Mouse (Mus musculus) embryonic facial prominence, embryonic 14.5 days (tissue): ENCODE data around the gene Tmem270. TPM values are rescaled to one million over a fixed set of nuclear protein-coding genes. Genes with fewer than 3 reads are reported as not detected.
"Not testable (repeated sequence)": the region's sequence is repeated elsewhere in the genome, so short reads cannot be mapped to it uniquely, and the experiment has no call there.

Experiments
- ATAC-seq: fragments of 200-750 bp; cut with Nextera tagmentation; 2 replicates; pipeline ENCODE4 v1.8.0; 2017; ENCODE audit warnings: low read depth, moderate number of reproducible peaks, moderate TSS enrichment
- DNase-seq: peaks from one replicate; pipeline ENCODE4 v3.0.0-alpha.2; 2015; ENCODE audit warnings: low spot score
- H3K27ac ChIP-seq: fragments of 300-500 bp; sonication (generic); replicated peaks from 2 replicates; pipeline ENCODE4 v1.5.1; 2014; ENCODE audit warnings: low read depth, mild to moderate bottlenecking, low read length, moderate library complexity
- H3K27me3 ChIP-seq: fragments of 300-500 bp; sonication (generic); replicated peaks from 2 replicates; pipeline ENCODE4 v1.6.1; 2014; ENCODE audit warnings: low read length; ENCODE audit not compliant: control insufficient read depth, insufficient read depth
- H3K36me3 ChIP-seq: fragments of 300-500 bp; sonication (generic); 2 replicates; pipeline ENCODE4 v1.6.1; 2014; ENCODE audit warnings: low read length, mixed read lengths; ENCODE audit not compliant: control insufficient read depth, insufficient read depth
- H3K4me1 ChIP-seq: fragments of 300-500 bp; sonication (generic); 2 replicates; pipeline ENCODE4 v1.6.1; 2014; ENCODE audit warnings: antibody characterized with exemption, low read length; ENCODE audit not compliant: control insufficient read depth, insufficient read depth
- H3K4me2 ChIP-seq: fragments of 300-500 bp; sonication (generic); 2 replicates; pipeline ENCODE4 v1.6.1; 2014; ENCODE audit warnings: low read depth, mild to moderate bottlenecking, low read length, moderate library complexity, mixed read lengths
- H3K4me3 ChIP-seq: fragments of 300-500 bp; sonication (generic); 2 replicates; pipeline ENCODE4 v1.5.1; 2014; ENCODE audit warnings: low read depth, mild to moderate bottlenecking, low read length
- H3K9ac ChIP-seq: fragments of 300-500 bp; sonication (generic); 2 replicates; pipeline ENCODE4 v1.6.1; 2014; ENCODE audit warnings: low read depth, mild to moderate bottlenecking, low read length, moderate library complexity, mixed read lengths
- H3K9me3 ChIP-seq: fragments of 300-500 bp; sonication (generic); 2 replicates; pipeline ENCODE4 v1.6.1; 2016; ENCODE audit warnings: low read length; ENCODE audit not compliant: control insufficient read depth
- WGBS: fragments of 180-500 bp; shearing (Covaris S2); extraction: QIAGEN DNeasy Blood & Tissue Kit; methylation state at CpG from one replicate; pipeline ENCODE4 v1.1.7; 2014; 5-methylcytosine and 5-hydroxymethylcytosine counted together
- polyA plus RNA-seq: library from polyadenylated mRNA; unstranded; fragments of >200 nt; fragmentation: Nextera tagmentation; extraction: Ambion mirVana; gene quantifications from 2 replicates; pipeline ENCODE4 v1.2.1, GENCODE M21; 2014

The Tmem270 gene
- polyA plus RNA-seq, 1 experiment from 2014 or later = not detected

GRCm38 (mm10) chr5:134934666-134935065 lies 28.1 kb upstream of the Tmem270 start:
- H3K4me2 ChIP-seq = no peak overlapping the region
- H3K9ac ChIP-seq = no peak overlapping the region
- no peak overlapping the region for H3K4me3 ChIP-seq
- H3K27me3 ChIP-seq = no peaks in the 10 kb centered on the region
- 91% methylated on average over 3 of the region's 3 CpGs for WGBS
- H3K4me1 ChIP-seq = no peaks in the 10 kb centered on the region
- no peak for ATAC-seq
- no peak for DNase-seq
- H3K36me3 ChIP-seq = 0 out of 2 replicates have a peak, but pooled peaks cover 5% of the 10 kb centered on the region
- H3K9me3 ChIP-seq = no peaks in the 10 kb centered on the region
- H3K27ac ChIP-seq = no peak overlapping the region

GRCm38 (mm10) chr5:134933686-134934085 lies 27.2 kb upstream of the Tmem270 start:
- not testable (repeated sequence) for H3K27ac ChIP-seq, H3K36me3 ChIP-seq, H3K9me3 ChIP-seq, H3K4me2 ChIP-seq, DNase-seq, H3K4me1 ChIP-seq, H3K9ac ChIP-seq, H3K4me3 ChIP-seq, H3K27me3 ChIP-seq, ATAC-seq
- 87% methylated on average over 5 of the region's 5 CpGs for WGBS

GRCm38 (mm10) chr5:134933281-134933680 lies 26.7 kb upstream of the Tmem270 start:
- no peak overlapping the region for H3K9ac ChIP-seq
- H3K27ac ChIP-seq = no peak overlapping the region
- H3K4me1 ChIP-seq = no peaks in the 10 kb centered on the region
- H3K9me3 ChIP-seq = no peaks in the 10 kb centered on the region
- DNase-seq (no peak), ATAC-seq (no peak)
- no peaks in the 10 kb centered on the region for H3K27me3 ChIP-seq
- H3K4me3 ChIP-seq = no peak overlapping the region
- WGBS = 91% methylated on average over 8 of the region's 8 CpGs
- 0 out of 2 replicates have a peak, but pooled peaks cover 5% of the 10 kb centered on the region for H3K36me3 ChIP-seq
- H3K4me2 ChIP-seq = peak overlapping the region; percentile 96; the same call in 1 of the 2 replicates

GRCm38 (mm10) chr5:134932903-134933276 lies 26.4 kb upstream of the Tmem270 start:
- Histone ChIP-seq H3K4me1 (no peaks in the 10 kb centered on the region), H3K27ac (no peak overlapping the region; the same call in 1 of the 2 replicates), H3K27me3 (no peaks in the 10 kb centered on the region), H3K4me2 (peak overlapping the region; percentile 96), H3K4me3 (peak overlapping the region; percentile 65), H3K9me3 (no peaks in the 10 kb centered on the region), H3K9ac (peak overlapping the region; percentile 85), H3K36me3 (0 out of 2 replicates have a peak, but pooled peaks cover 5% of the 10 kb centered on the region)
- ATAC-seq (peak; percentile 17; the same call in 1 of the 2 replicates), DNase-seq (peak; percentile 79)
- WGBS = 46% methylated on average over 9 of the region's 9 CpGs

GRCm38 (mm10) chr5:134932179-134932902 lies 25.8 kb upstream of the Tmem270 start, which contains the start of gene Mettl27:
Gene Mettl27, plus strand, starts transcription at chr5:134932368.
- Histone ChIP-seq H3K9me3 (no peaks in the 10 kb centered on the region), H3K27me3 (no peaks in the 10 kb centered on the region), H3K4me1 (no peaks in the 10 kb centered on the region), H3K4me3 (peak within 1 kb of the TSS; percentile 65), H3K4me2 (peak within 1 kb of the TSS; percentile 96), H3K36me3 (0 out of 2 replicates have a peak, but pooled peaks cover 5% of the 10 kb centered on the region), H3K9ac (peak within 1 kb of the TSS; percentile 85), H3K27ac (no peak within 1 kb of the TSS; the same call in 1 of the 2 replicates)
- WGBS = 1% methylated on average over 40 of the region's 41 CpGs
- ATAC-seq (peak; percentile 97), DNase-seq (peak; percentile 97)

GRCm38 (mm10) chr5:134929988-134930387 lies 23.5 kb upstream of the Tmem270 start:
- 87% methylated on average over 2 of the region's 2 CpGs for WGBS
- ATAC-seq = no peak

GRCm38 (mm10) chr5:134926726-134927125 lies 20.2 kb upstream of the Tmem270 start:
- Histone ChIP-seq H3K4me1 (no peaks in the 10 kb centered on the region), H3K36me3 (no peaks in the 10 kb centered on the region), H3K27me3 (no peaks in the 10 kb centered on the region), H3K4me2 (no peak overlapping the region), H3K4me3 (no peak overlapping the region), H3K9ac (no peak overlapping the region), H3K9me3 (no peaks in the 10 kb centered on the region), H3K27ac (no peak overlapping the region)
- ATAC-seq (no peak), DNase-seq (no peak)
- WGBS = 63% methylated on average over 4 of the region's 4 CpGs

More at GRCm38 (mm10) chr5:134929988-134930387, 23.5 kb upstream of the Tmem270 start:
- H3K27ac ChIP-seq = no peak overlapping the region
- H3K36me3 ChIP-seq = 0 out of 2 replicates have a peak, but pooled peaks cover 5% of the 10 kb centered on the region
- no peak overlapping the region for H3K4me2 ChIP-seq
- DNase-seq = no peak
- H3K4me3 ChIP-seq = no peak overlapping the region
- H3K27me3 ChIP-seq = no peaks in the 10 kb centered on the region
- no peaks in the 10 kb centered on the region for H3K9me3 ChIP-seq
- no peak overlapping the region for H3K9ac ChIP-seq
- no peaks in the 10 kb centered on the region for H3K4me1 ChIP-seq

GRCm38 (mm10) chr5:134923141-134923540 lies 16.6 kb upstream of the Tmem270 start:
- 71% methylated on average over 6 of the region's 6 CpGs for WGBS
- no peaks in the 10 kb centered on the region for H3K36me3 ChIP-seq
- no peak for DNase-seq
- H3K27ac ChIP-seq = no peak overlapping the region
- H3K9ac ChIP-seq = no peak overlapping the region
- no peaks in the 10 kb centered on the region for H3K4me1 ChIP-seq
- no peak overlapping the region for H3K4me2 ChIP-seq
- no peak overlapping the region for H3K4me3 ChIP-seq
- H3K9me3 ChIP-seq = no peaks in the 10 kb centered on the region
- no peaks in the 10 kb centered on the region for H3K27me3 ChIP-seq
- ATAC-seq = no peak
